Mouse (Mus musculus) neural tube, embryonic 15.5 days (tissue): Measurements from ENCODE around the gene Gm19426. TPM values are rescaled to one million over a fixed set of nuclear protein-coding genes. Genes with fewer than 3 reads are reported as not detected.

Source experiments
- ATAC-seq: fragments of 200-750 bp; cut with Nextera tagmentation; 2 replicates; pipeline ENCODE4 v1.8.0; 2017; ENCODE audit warnings: mild to moderate bottlenecking, moderate TSS enrichment, moderate library complexity; ENCODE audit not compliant: low FRiP score
- H3K27ac ChIP-seq: fragments of 300-500 bp; sonication (generic); replicated peaks from 2 replicates; pipeline ENCODE4 v1.5.1; 2015; ENCODE audit warnings: mild to moderate bottlenecking, inconsistent platforms
- H3K27me3 ChIP-seq: fragments of 300-500 bp; sonication (generic); replicated peaks from 2 replicates; pipeline ENCODE4 v1.6.1; 2015; ENCODE audit warnings: inconsistent platforms
- H3K36me3 ChIP-seq: fragments of 300-500 bp; sonication (generic); 2 replicates; pipeline ENCODE4 v1.6.1; 2015; ENCODE audit warnings: inconsistent platforms
- H3K4me1 ChIP-seq: fragments of 300-500 bp; sonication (generic); 2 replicates; pipeline ENCODE4 v1.6.1; 2015; ENCODE audit warnings: inconsistent platforms
- H3K4me2 ChIP-seq: fragments of 300-500 bp; sonication (generic); 2 replicates; pipeline ENCODE4 v1.6.1; 2015; ENCODE audit warnings: inconsistent platforms, mild to moderate bottlenecking, moderate library complexity
- H3K4me3 ChIP-seq: fragments of 300-500 bp; sonication (generic); replicated peaks from 2 replicates; pipeline ENCODE4 v1.5.1; 2015; ENCODE audit warnings: mild to moderate bottlenecking, inconsistent platforms
- H3K9ac ChIP-seq: fragments of 300-500 bp; sonication (generic); replicated peaks from 2 replicates; pipeline ENCODE4 v1.6.1; 2015; ENCODE audit warnings: mild to moderate bottlenecking, inconsistent platforms
- H3K9me3 ChIP-seq: fragments of 300-500 bp; sonication (generic); replicated peaks from 2 replicates; pipeline ENCODE4 v1.6.1; 2016; ENCODE audit warnings: inconsistent platforms
- WGBS: fragments of 180-500 bp; shearing (Covaris S2); methylation state at CpG from one replicate; pipeline ENCODE4 v1.1.7; 2015; ENCODE audit warnings: mixed read lengths; 5-methylcytosine and 5-hydroxymethylcytosine counted together
- polyA plus RNA-seq: library from polyadenylated mRNA; unstranded; fragments of >200 nt; fragmentation: Nextera tagmentation; extraction: Ambion mirVana; gene quantifications from 2 replicates; pipeline ENCODE4 v1.2.1, GENCODE M21; 2015

Gm19426 gene
- polyA plus RNA-seq, 1 experiment from 2014 or later, result 5.9 TPM

DNA sequence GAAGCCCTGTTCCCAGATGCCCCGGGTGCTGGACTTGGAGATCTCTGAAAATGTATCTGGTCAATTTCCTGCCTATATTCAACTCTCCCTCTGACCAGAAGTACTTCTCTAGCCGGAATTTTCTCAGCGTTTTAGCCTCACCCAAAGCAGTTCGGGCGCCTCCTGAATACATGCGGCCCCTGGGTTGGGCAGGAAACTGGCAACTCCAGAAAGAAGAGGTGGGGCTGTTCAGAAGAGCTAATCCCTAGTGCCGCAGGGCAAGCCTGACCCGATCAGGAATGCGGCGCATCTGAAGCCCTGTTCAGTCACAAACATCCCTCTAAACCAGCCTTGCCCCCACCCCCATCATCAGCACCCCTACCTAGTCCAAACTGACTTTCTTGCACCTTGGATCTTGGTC is 671 bp upstream of the Gm19426 start:
- Histone ChIP-seq H3K4me1 (peaks cover 43% of the 10 kb centered on the region), H3K9me3 (no peaks in the 10 kb centered on the region), H3K4me3 (peak overlapping the region; percentile 90), H3K27ac (peak overlapping the region; percentile 98), H3K4me2 (peak overlapping the region; percentile 88), H3K27me3 (no peaks in the 10 kb centered on the region), H3K36me3 (no peaks in the 10 kb centered on the region), H3K9ac (peak overlapping the region; percentile 97)
- ATAC-seq, result peak; percentile 18
- WGBS, result 3% methylated on average over 10 of the region's 10 CpGs

DNA sequence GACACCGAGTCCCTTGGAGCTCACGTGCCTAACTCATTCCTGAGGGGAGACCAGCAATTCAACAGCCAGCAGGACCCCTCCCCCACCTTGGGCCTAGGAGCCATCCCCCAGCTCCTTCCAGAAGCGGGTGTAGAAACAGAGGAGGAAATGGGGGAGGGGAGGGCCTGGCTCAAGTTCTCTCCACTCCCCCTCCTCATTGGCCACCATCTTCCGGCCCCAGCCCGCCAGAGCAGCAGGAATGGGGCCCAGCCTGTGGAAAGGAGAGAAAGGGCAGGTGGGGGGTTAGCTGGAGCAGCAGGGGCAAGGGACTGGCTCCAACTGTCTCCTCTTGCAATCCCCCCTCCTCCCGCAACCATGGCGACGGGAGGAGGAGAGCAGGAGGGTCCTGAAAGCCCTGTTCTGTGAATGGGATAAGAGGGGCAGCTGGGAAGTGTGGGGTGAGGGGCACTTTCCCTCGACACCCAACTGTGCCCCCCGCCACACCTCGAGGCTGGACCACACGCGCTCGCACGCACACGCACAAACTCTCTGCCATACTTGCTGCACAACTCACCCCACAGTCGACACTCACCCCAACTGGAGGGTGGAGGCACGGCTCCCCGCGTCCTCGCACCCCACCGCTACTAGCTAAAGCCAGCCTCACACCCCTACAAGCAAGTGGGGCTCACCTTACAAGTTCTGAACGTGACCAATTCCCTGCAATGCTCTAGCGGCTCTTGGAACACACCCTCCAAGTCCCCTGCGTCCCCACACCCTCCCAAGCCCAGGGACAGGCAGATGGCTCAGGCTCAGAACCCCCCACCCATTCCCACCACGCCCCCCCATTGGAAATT is 788 bp downstream of the Gm19426 start:
- H3K4me1 ChIP-seq, result peaks cover 58% of the 10 kb centered on the region
- peak; percentile 60 for ATAC-seq
- WGBS, result under 1% methylated on average over 23 of the region's 26 CpGs

GRCm38 (mm10) chr2:84741841-84742450 is 1.5 kb downstream of the Gm19426 start:
- Histone ChIP-seq H3K27me3 (no peaks in the 10 kb centered on the region), H3K9me3 (no peaks in the 10 kb centered on the region), H3K27ac (peak overlapping the region; percentile 98), H3K4me2 (peak overlapping the region; percentile 88), H3K4me3 (peak overlapping the region; percentile 90), H3K9ac (peak overlapping the region; percentile 97), H3K36me3 (no peaks in the 10 kb centered on the region), H3K4me1 (peaks cover 65% of the 10 kb centered on the region)
- ATAC-seq, result peak; percentile 0; the same call in 1 of the 2 replicates
- WGBS, result 1% methylated on average over 5 of the region's 5 CpGs

More for the DNA sequence above, 788 bp downstream of the Gm19426 start:
- H3K36me3 ChIP-seq, result no peaks in the 10 kb centered on the region
- peak overlapping the region; percentile 88 for H3K4me2 ChIP-seq
- H3K27me3 ChIP-seq, result no peaks in the 10 kb centered on the region
- peak overlapping the region; percentile 90 for H3K4me3 ChIP-seq
- peak overlapping the region; percentile 97 for H3K9ac ChIP-seq
- no peaks in the 10 kb centered on the region for H3K9me3 ChIP-seq
- H3K27ac ChIP-seq, result peak overlapping the region; percentile 98

DNA sequence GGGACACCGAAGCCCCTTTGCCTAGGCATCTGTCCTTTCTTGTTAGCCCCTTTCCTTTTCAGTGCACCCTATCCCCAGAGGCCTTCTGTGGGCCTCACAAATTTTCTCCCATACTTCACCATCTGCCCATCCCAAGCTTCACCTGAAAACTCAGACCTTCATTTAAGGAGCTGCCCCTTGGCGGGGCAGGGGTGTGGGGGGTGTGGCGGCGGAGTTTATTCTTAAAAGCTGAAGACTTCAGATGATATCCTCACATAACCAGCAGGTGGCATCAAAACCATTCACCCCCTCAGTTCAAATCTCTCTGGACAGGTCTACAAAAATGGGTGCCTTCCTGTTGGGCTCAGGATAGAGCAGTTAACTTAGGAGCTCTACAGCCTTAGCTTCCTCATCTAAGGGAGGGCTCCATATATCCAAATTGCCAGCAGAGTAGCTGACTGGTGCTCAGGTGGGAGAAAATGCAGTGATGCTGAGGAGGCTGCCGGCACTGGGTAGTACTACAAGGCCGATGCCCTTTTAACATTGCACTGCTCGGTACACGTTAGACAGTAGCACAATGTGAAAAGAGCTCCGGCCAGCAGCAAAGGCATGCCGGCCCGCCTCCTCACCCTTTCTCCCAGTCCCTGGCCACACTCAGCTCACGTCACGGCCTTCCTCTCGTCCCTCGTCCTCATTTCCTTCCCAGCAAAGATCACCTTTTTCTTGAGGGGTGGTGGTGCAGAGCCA is 2.7 kb downstream of the Gm19426 start:
- 72% methylated on average over 15 of the region's 15 CpGs for WGBS
- Histone ChIP-seq H3K9ac (no peak overlapping the region), H3K9me3 (no peaks in the 10 kb centered on the region), H3K4me3 (no peak overlapping the region), H3K4me1 (peaks cover 77% of the 10 kb centered on the region), H3K4me2 (peak overlapping the region; percentile 88), H3K27me3 (no peaks in the 10 kb centered on the region), H3K36me3 (no peaks in the 10 kb centered on the region), H3K27ac (0 out of 2 replicates have a peak overlapping the region, but pooled peaks have one; percentile 10)
- no peak for ATAC-seq

GRCm38 (mm10) chr2:84738271-84738911 is 5.1 kb downstream of the Gm19426 start:
- H3K4me2 ChIP-seq, result peak overlapping the region; percentile 79
- no peaks in the 10 kb centered on the region for H3K27me3 ChIP-seq
- H3K4me1 ChIP-seq, result peaks cover 93% of the 10 kb centered on the region
- 0 out of 2 replicates have a peak overlapping the region, but pooled peaks have one; percentile 4 for H3K9ac ChIP-seq
- no peak for ATAC-seq
- 5% methylated on average over 12 of the region's 12 CpGs for WGBS
- no peaks in the 10 kb centered on the region for H3K36me3 ChIP-seq
- H3K4me3 ChIP-seq, result no peak overlapping the region
- no peaks in the 10 kb centered on the region for H3K9me3 ChIP-seq
- 0 out of 2 replicates have a peak overlapping the region, but pooled peaks have one; percentile 33 for H3K27ac ChIP-seq

GRCm38 (mm10) chr2:84737451-84737925 is 6.0 kb downstream of the Gm19426 start:
- Histone ChIP-seq H3K9me3 (no peaks in the 10 kb centered on the region), H3K27ac (peak overlapping the region; percentile 35; the same call in 1 of the 2 replicates), H3K9ac (0 out of 2 replicates have a peak overlapping the region, but pooled peaks have one; percentile 4), H3K27me3 (no peaks in the 10 kb centered on the region), H3K4me3 (no peak overlapping the region; the same call in 1 of the 2 replicates), H3K4me1 (peaks cover 94% of the 10 kb centered on the region), H3K4me2 (peak overlapping the region; percentile 79), H3K36me3 (no peaks in the 10 kb centered on the region)
- WGBS, result 7% methylated on average over 8 of the region's 8 CpGs
- no peak for ATAC-seq

DNA sequence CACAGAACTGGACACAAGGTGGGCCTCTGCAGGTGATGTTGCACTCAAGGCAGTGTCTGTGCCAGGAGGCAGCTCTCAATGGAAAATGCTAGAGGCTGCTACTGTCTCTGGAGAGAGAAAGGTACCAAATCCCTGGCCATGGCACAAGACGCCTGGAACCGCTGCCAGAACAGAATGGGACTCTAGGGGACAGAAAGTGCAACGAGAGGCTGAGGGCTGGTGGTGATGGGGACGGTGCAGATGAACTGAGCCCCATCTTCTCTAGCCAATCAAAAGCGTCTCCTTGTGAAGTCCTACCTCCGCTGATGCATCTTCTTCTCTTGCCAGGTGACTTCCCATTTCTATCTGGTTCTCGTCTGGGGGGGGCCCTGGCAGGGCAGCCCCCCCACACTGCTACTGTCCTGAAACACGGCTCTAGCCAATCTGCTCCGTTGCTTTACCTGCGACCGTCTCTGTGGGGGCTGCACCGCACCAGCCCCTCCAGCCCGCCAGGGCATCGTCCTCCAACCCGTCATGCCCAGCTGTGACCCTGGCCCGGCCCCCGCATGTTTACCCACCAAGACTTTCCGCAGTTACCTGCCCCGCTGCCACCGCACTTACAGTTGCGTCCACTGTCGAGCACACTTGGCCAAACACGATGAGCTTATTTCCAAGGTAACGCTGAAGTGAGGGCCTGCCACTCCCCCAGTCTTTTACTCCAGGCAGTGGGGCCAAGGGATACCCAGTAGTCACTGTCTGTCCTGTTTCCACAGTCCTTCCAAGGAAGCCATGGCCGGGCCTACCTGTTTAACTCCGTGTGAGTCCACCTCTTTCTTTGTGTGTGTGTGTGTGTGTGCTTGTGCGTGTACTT is 6.9 kb downstream of the Gm19426 start:
- Histone ChIP-seq H3K9ac (peak overlapping the region; percentile 18; the same call in 1 of the 2 replicates), H3K4me2 (peak overlapping the region; percentile 79), H3K4me1 (peaks cover 85% of the 10 kb centered on the region), H3K36me3 (no peaks in the 10 kb centered on the region), H3K9me3 (no peaks in the 10 kb centered on the region), H3K27me3 (no peaks in the 10 kb centered on the region), H3K27ac (no peak overlapping the region), H3K4me3 (peak overlapping the region; percentile 62)
- 6% methylated on average over 27 of the region's 27 CpGs for WGBS
- no peak for ATAC-seq

DNA sequence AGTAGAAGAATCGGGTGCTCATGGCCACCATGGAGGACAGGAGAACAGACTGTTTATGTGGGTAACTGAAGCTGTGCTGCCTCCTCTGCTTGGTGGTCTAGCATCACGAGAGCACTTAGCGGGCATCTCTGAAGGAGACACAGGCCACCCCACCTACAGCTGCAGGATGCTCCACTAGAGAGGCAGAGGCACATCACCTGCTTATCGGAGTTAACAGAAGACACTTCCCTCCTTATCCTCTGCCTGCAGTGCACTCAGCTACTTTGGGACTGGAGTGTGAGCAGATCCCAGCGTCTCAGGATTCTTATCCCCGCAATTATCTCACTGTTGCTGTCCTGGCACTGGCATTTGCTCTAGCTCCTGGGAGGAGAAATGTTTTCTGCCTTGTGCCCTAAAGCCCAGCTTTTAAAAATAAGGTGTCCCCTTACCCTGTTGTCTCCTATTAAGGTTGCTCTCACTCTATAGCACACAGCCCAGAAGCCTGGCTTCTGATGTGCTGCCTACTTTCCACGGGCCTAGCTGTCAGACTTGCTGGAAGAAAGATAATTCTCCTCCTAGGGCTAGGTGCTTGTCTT is 8.0 kb downstream of the Gm19426 start:
- H3K27ac ChIP-seq, result peak overlapping the region; percentile 88
- H3K9ac ChIP-seq, result peak overlapping the region; percentile 71
- no peaks in the 10 kb centered on the region for H3K9me3 ChIP-seq
- no peak for ATAC-seq
- no peaks in the 10 kb centered on the region for H3K36me3 ChIP-seq
- H3K4me3 ChIP-seq, result peak overlapping the region; percentile 62
- peak overlapping the region; percentile 79 for H3K4me2 ChIP-seq
- 19% methylated on average over 7 of the region's 7 CpGs for WGBS
- H3K27me3 ChIP-seq, result no peaks in the 10 kb centered on the region
- H3K4me1 ChIP-seq, result peaks cover 74% of the 10 kb centered on the region

DNA sequence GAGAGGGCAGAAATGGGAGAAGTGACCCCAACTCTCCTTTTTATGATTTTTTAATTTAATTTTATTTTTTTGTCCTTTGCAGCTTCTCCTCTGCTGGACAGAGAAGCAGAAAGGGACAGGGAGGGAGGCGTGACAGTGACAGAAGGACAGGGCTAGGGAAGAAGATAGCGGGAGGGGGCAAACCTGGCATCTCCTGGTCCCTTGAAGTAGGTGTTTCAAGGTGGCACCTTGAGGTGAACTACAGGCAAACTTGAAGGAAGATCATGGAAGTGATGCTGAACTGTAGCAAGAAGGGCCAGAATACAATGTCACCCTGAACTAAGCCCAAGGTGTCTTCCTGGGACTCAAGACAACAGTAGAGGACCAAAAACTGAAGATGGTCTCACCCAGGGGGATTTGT is 8.5 kb downstream of the Gm19426 start:
- 4% methylated on average over 2 of the region's 2 CpGs for WGBS
- peaks cover 69% of the 10 kb centered on the region for H3K4me1 ChIP-seq
- H3K4me3 ChIP-seq, result peak overlapping the region; percentile 62

DNA sequence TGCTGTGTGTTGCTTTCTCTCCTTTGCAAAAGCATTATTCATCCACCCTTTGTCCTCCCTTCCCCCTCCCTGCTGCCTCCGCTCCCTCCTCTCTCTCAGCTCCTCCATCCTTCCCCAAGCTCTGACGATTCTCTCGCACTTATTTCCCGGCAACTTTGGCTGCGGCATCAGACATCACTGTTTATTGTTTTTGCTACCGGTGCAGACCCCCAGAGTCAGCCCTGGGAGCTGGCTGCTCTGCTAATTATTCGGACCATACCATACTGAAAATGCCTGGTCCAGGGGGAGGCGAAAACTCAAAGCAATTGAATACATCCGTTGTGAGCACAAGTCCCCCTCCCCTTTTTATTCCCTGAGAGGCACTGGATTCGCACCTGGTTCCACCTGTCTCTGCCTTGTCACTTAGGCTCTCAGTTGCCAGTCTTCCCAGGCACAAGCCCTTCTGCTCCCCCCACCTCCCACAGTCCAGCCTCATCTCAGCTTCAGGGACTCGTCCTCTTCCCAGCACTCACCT is 9.0 kb downstream of the Gm19426 start:
- 0% methylated on average over 11 of the region's 11 CpGs for WGBS
- Histone ChIP-seq H3K27ac (peak overlapping the region; percentile 88), H3K9me3 (no peaks in the 10 kb centered on the region), H3K9ac (peak overlapping the region; percentile 71), H3K27me3 (no peaks in the 10 kb centered on the region), H3K4me1 (peaks cover 64% of the 10 kb centered on the region), H3K4me3 (peak overlapping the region; percentile 62), H3K36me3 (no peaks in the 10 kb centered on the region), H3K4me2 (peak overlapping the region; percentile 79)
- peak; percentile 71 for ATAC-seq

More for the DNA sequence above, 8.5 kb downstream of the Gm19426 start:
- no peak for ATAC-seq
- Histone ChIP-seq H3K9ac (peak overlapping the region; percentile 71), H3K36me3 (no peaks in the 10 kb centered on the region), H3K4me2 (peak overlapping the region; percentile 79), H3K9me3 (no peaks in the 10 kb centered on the region), H3K27ac (peak overlapping the region; percentile 88), H3K27me3 (no peaks in the 10 kb centered on the region)
